Mouse (Mus musculus) liver, embryonic 15.5 days (tissue): ENCODE data around the gene Gripap1. TPM values are rescaled to one million over a fixed set of nuclear protein-coding genes. Genes with fewer than 3 reads are reported as not detected.
"Not testable (repeated sequence)": the region's sequence is repeated elsewhere in the genome, so short reads cannot be mapped to it uniquely, and the experiment has no call there.

ENCODE experiments used
- ATAC-seq: fragments of 200-750 bp; cut with Nextera tagmentation; 2 replicates; pipeline ENCODE4 v1.8.0; 2017; ENCODE audit warnings: moderate number of reproducible peaks, mild to moderate bottlenecking, moderate library complexity; ENCODE audit not compliant: insufficient read depth
- H3K27ac ChIP-seq: fragments of 300-500 bp; sonication (generic); replicated peaks from 2 replicates; pipeline ENCODE4 v1.5.1; 2015; ENCODE audit warnings: mild to moderate bottlenecking, inconsistent platforms
- H3K27me3 ChIP-seq: fragments of 300-500 bp; sonication (generic); 2 replicates; pipeline ENCODE4 v1.6.1; 2015; ENCODE audit warnings: mild to moderate bottlenecking, inconsistent platforms
- H3K36me3 ChIP-seq: fragments of 300-500 bp; sonication (generic); replicated peaks from 2 replicates; pipeline ENCODE4 v1.6.1; 2015; ENCODE audit warnings: moderate library complexity, mild to moderate bottlenecking, inconsistent platforms
- H3K4me1 ChIP-seq: fragments of 300-500 bp; sonication (generic); replicated peaks from 2 replicates; pipeline ENCODE4 v1.6.1; 2015; ENCODE audit warnings: inconsistent platforms
- H3K4me2 ChIP-seq: fragments of 300-500 bp; sonication (generic); 2 replicates; pipeline ENCODE4 v1.6.1; 2015; ENCODE audit warnings: moderate library complexity, mild to moderate bottlenecking, inconsistent platforms
- H3K4me3 ChIP-seq: fragments of 300-500 bp; sonication (generic); replicated peaks from 2 replicates; pipeline ENCODE4 v1.5.1; 2015; ENCODE audit warnings: mild to moderate bottlenecking, inconsistent platforms
- H3K9ac ChIP-seq: fragments of 300-500 bp; sonication (generic); 2 replicates; pipeline ENCODE4 v1.6.1; 2015; ENCODE audit warnings: moderate library complexity, mild to moderate bottlenecking, inconsistent platforms
- H3K9me3 ChIP-seq: fragments of 300-500 bp; sonication (generic); replicated peaks from 2 replicates; pipeline ENCODE4 v1.6.1; 2016; ENCODE audit warnings: inconsistent platforms
- WGBS: fragments of 180-500 bp; shearing (Covaris S2); methylation state at CpG from one replicate; pipeline ENCODE4 v1.1.7; 2015; ENCODE audit warnings: mixed read lengths; ENCODE audit not compliant: insufficient replicate concordance; 5-methylcytosine and 5-hydroxymethylcytosine counted together
- polyA plus RNA-seq: library from polyadenylated mRNA; unstranded; fragments of >200 nt; fragmentation: Nextera tagmentation; extraction: Ambion mirVana; gene quantifications from 2 replicates; pipeline ENCODE4 v1.2.1, GENCODE M21; 2015

Gripap1 gene
- polyA plus RNA-seq, 1 experiment from 2014 or later: 25.5 TPM

DNA sequence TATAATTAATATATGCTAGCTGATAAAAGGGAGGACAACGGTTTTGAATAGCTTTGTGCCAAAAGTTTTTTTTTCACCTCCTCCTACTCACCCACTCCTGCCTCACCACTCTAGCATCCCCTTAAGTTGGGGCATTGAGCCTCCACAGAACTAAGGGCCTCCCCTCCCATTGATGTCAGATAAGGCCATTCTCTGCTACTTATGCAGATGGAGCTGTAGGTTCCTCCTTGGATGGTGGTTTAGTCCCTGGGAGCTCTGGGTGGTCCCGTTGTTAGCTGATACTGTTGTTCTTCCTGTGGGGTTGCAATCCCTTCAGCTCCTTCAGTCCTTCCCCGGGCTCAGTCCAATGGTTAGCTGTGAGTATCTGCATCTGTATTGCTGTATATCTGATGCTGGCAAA is 10.3 kb upstream of the Gripap1 start:
- H3K4me1 ChIP-seq: peaks cover 32% of the 10 kb centered on the region
- H3K36me3 ChIP-seq: no peaks in the 10 kb centered on the region
- H3K9me3 ChIP-seq: no peaks in the 10 kb centered on the region
- peak overlapping the region; percentile 94 for H3K27ac ChIP-seq
- H3K9ac ChIP-seq: 0 out of 2 replicates have a peak overlapping the region, but pooled peaks have one; percentile 21
- no peaks in the 10 kb centered on the region for H3K27me3 ChIP-seq
- H3K4me2 ChIP-seq: peak overlapping the region; percentile 56
- H3K4me3 ChIP-seq: 0 out of 2 replicates have a peak overlapping the region, but pooled peaks have one; percentile 5
- ATAC-seq: peak; percentile 69
- WGBS: 11% methylated on average over 3 of the region's 3 CpGs

DNA sequence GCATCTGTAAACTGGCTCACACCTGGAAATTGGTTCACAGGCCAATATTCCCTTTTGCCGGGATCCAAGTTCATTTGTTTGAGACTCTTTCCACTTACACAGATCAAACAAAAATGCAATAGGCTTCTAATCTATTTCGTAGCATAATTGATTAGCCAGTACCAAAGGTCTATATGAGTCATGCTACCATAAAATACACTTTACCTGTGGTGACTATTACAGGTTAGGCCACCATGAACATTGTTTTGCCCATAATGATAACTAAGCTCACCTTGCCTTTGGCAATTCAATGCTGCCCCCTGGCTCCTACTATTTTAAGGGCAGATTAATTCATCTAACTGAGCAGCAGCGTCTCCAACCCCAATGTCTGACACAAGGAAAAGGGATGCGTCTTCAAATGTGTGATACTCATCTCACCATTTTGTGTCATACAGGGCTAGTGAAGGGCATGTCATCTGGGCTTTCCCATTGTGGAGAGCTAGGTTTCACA is 6.9 kb upstream of the Gripap1 start:
- Histone ChIP-seq H3K4me2 (no peak overlapping the region), H3K4me3 (no peak overlapping the region), H3K27ac (no peak overlapping the region), H3K9ac (no peak overlapping the region), H3K27me3 (no peaks in the 10 kb centered on the region), H3K4me1 (peaks cover 24% of the 10 kb centered on the region), H3K9me3 (no peaks in the 10 kb centered on the region), H3K36me3 (no peaks in the 10 kb centered on the region)
- no peak for ATAC-seq
- 59% methylated on average over 4 of the region's 4 CpGs for WGBS

DNA sequence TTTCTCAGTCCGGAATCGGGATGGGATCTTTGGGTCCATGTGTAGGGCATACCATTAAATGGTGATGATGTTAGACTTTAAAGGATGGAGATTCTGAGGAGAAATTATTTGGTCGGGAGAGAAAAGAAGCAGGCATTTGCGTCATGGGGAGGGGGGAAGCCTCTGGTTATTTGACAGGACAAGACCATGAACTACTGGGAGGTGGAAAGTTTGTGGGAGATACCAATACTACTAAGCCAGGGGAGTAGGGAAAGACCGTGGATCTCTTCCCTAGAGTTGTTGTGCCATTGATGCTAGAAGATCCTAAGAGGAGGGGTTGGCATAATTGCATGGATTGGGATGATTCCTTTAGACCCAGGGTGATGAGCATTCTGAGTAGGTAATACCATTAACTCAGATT is 744 bp downstream of the Gripap1 start:
- Histone ChIP-seq H3K9me3 (no peaks in the 10 kb centered on the region), H3K36me3 (peaks cover 12% of the 10 kb centered on the region), H3K4me2 (peak overlapping the region; percentile 64), H3K27me3 (no peaks in the 10 kb centered on the region), H3K9ac (peak overlapping the region; percentile 62), H3K27ac (peak overlapping the region; percentile 64), H3K4me3 (peak overlapping the region; percentile 66), H3K4me1 (peaks cover 11% of the 10 kb centered on the region; the same call in 1 of the 2 replicates)
- 21% methylated on average over 5 of the region's 5 CpGs for WGBS
- 0 out of 2 replicates have a peak, but pooled peaks have one; percentile 31 for ATAC-seq

DNA sequence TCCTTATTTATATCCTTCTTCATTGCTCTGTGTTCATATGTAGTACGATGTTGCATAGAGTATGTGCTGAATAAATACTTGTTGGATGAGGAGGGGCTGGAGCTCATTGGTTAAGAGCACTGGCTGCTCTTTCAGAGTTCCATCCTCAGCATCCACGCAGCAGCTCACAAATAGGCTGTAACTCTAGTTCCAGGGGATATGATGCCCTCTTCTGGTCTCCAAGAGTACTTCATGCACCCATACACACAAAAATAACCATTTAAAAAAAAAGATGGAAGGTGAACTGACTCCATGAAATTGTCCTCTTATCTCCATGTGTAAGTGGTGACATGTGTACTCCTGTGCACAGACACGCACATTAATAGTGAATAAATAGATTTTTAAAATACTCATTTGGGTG is 3.8 kb downstream of the Gripap1 start:
- peaks cover 16% of the 10 kb centered on the region; the same call in 1 of the 2 replicates for H3K4me1 ChIP-seq
- H3K27me3 ChIP-seq: no peaks in the 10 kb centered on the region
- no peak overlapping the region for H3K4me2 ChIP-seq
- no peak overlapping the region for H3K9ac ChIP-seq
- H3K9me3 ChIP-seq: no peaks in the 10 kb centered on the region
- no peak overlapping the region for H3K27ac ChIP-seq
- ATAC-seq: no peak
- H3K4me3 ChIP-seq: no peak overlapping the region
- peaks cover 19% of the 10 kb centered on the region for H3K36me3 ChIP-seq
- 42% methylated on average over 3 of the region's 3 CpGs for WGBS

DNA sequence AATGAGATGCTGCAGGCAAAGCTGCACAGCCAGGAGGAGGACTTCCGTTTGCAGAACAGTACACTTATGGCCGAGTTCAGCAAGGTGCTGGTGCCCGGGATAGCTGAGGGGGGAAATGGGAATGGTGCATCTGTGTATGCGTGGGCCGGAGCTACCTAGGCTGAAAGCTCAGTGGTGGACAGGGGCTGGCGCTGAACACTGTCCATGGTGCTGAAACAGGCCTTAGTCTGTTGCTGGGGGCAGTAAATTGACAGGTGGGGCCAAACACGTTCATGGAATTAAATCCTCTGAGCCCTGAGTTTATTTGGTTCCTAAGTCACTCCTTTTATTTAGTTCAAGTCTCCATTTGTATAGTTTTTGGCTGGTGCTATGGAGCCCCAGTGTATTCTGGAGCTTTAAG is 5.5 kb downstream of the Gripap1 start:
- Histone ChIP-seq H3K4me3 (no peak overlapping the region), H3K9me3 (no peaks in the 10 kb centered on the region), H3K27me3 (no peaks in the 10 kb centered on the region), H3K4me2 (no peak overlapping the region), H3K4me1 (peaks cover 16% of the 10 kb centered on the region; the same call in 1 of the 2 replicates), H3K9ac (no peak overlapping the region), H3K36me3 (peaks cover 29% of the 10 kb centered on the region), H3K27ac (no peak overlapping the region)
- WGBS: 42% methylated on average over 7 of the region's 7 CpGs
- ATAC-seq: no peak

DNA sequence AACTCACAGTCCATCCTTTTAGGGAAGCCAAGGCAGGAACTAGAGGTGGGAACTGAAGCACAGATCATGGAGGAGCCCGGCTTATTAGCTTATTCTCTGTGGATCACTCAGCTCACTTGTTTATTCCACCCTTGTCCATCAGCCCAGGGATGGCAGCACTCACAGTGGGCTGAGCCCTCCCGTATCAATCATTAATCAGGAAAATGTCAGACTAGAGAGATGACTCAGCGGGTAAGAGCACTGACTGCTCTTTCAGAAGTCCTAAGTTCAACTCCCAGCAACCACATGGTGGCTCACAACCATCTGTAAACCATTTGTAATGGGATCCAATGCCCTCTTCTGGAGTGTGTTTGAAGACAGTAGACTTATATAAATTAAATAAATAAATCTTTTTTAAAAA is 7.8 kb downstream of the Gripap1 start:
- peak; percentile 54; the same call in 1 of the 2 replicates for ATAC-seq
- WGBS: 61% methylated on average over 3 of the region's 3 CpGs
- H3K27me3 ChIP-seq: no peaks in the 10 kb centered on the region

DNA sequence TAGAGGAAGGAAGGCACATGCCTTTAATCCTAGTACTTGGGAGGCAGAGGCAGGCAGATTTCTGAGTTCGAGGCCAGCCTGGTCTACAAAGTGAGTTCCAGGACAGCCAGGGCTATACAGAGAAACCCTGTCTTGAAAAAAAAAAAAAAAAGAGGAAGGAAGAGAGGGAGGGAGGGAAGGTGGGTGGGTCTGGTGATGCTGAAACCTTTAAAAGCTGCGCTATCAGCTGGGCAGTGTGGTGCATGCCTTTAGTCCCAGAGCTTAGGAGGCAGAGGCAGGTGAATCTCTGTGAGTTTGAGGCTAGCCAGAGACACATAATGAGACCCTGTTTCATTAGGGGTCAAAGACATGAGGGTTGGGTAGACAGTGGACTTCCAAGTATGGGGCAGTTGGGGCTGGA is 12.6 kb downstream of the Gripap1 start:
- peaks cover 68% of the 10 kb centered on the region for H3K36me3 ChIP-seq
- not testable (repeated sequence) for H3K9me3 ChIP-seq, H3K4me1 ChIP-seq, H3K27ac ChIP-seq, H3K4me3 ChIP-seq, ATAC-seq, H3K9ac ChIP-seq, H3K4me2 ChIP-seq, H3K27me3 ChIP-seq
- WGBS: 49% methylated on average over 2 of the region's 2 CpGs

More for the DNA sequence above, 7.8 kb downstream of the Gripap1 start:
- no peak overlapping the region for H3K9ac ChIP-seq
- H3K4me3 ChIP-seq: no peak overlapping the region
- H3K4me2 ChIP-seq: no peak overlapping the region
- no peaks in the 10 kb centered on the region for H3K9me3 ChIP-seq
- 0 out of 2 replicates have a peak, but pooled peaks cover 5% of the 10 kb centered on the region for H3K4me1 ChIP-seq
- 0 out of 2 replicates have a peak overlapping the region, but pooled peaks have one; percentile 33 for H3K27ac ChIP-seq
- H3K36me3 ChIP-seq: peaks cover 48% of the 10 kb centered on the region

DNA sequence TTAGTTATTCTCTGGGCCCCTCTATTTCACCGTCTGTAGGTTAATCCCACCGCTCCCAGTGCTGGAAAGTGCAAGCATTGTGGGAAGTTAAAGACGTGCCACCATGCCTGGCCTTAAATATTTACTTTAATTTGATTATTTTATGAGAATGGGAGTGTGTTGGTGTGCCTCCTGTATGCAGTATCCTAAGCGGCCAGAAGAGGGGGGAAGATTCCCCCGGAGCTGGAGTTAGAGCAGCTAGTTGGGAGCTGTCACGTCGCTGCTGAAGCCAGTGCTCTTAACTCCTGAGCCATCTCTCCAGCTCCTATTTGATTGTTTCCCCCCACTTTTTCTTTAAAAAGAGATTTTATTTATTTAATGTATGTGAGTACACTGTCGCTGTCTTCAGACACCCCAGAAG is 25.5 kb downstream of the Gripap1 start:
- H3K4me1 ChIP-seq, H3K27ac ChIP-seq, ATAC-seq, H3K9me3 ChIP-seq, H3K4me3 ChIP-seq, H3K9ac ChIP-seq, H3K4me2 ChIP-seq, H3K27me3 ChIP-seq: not testable (repeated sequence)
- WGBS: 40% methylated on average over 8 of the region's 8 CpGs
- H3K36me3 ChIP-seq: peaks cover 83% of the 10 kb centered on the region

DNA sequence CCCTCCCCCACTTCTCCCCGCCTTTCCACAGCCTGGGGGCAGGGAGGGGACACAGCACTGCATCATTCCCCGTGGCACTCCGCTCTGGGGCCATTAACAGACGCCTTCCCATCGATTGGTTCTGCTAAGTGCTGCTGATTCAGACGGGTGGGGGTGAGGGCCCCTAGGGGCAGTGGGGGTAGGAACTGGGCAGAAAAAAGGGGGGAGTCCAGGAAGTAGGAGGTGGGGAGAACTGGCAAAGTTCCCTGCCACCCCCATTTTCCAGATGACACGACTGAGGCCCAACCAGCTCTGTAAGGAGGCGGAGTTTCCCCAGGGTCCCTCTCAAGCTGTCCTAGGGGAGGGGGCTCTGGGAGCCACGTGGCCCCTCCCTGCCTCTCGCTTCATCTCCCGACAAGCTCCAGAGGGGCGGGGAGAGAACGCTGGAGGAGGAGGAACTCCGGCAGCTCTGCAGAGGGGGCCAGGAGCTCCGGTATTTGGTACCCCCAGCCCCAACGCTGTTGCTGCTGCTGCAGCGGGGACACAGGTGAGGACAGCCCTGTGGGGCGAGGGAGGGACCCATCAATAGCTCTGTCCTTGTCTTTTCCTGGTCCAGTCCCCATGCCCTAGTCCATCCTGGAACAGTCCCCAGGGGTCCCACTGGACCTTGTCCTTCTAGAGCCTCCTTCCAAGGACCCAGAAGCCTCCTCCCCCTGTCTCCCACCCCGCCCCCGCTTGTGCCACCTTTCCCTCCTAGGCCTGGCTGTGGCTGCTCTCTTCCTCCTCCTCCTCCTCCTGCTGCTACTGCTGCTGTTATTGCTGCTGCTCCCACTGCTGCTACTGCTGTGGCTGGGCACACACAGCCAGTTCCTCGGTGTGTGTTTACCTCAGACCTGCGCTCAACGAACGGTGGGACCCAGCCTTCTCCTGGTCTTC is 32.6 kb downstream of the Gripap1 start, which contains the start of gene Kcnd1:
Gene Kcnd1, plus strand, starts transcription at position 425 of the 915 bp plus-strand sequence.
- no peak within 1 kb of the TSS for H3K9ac ChIP-seq
- H3K4me2 ChIP-seq: peak within 1 kb of the TSS; percentile 45
- H3K36me3 ChIP-seq: peaks cover 25% of the 10 kb centered on the region
- H3K27ac ChIP-seq: no peak within 1 kb of the TSS
- 0 out of 2 replicates have a peak within 1 kb of the TSS, but pooled peaks have one; percentile 2 for H3K4me3 ChIP-seq
- H3K9me3 ChIP-seq: no peaks in the 10 kb centered on the region
- no peaks in the 10 kb centered on the region for H3K27me3 ChIP-seq
- peak; percentile 22; the same call in 1 of the 2 replicates for ATAC-seq
- peaks cover 10% of the 10 kb centered on the region for H3K4me1 ChIP-seq
- 15% methylated on average over 24 of the region's 24 CpGs for WGBS

DNA sequence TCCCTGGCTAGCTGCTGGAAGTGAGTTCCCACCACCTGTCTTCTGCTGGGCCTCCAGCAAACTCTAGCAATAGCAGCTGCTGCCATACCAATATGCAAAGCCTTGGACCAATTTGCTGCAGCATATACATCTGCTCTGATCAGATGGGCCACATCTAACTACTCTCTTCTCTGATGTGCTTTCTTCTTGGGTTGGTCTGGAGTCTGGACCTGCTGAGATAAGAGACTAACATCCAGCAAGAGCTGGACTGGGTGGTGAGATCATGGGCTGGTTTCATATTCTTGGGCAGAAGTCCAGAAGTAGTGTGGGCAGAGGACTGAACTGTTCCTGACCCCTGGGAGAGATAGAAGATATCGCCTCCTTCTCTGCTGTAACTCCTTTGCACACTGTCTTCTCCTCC is 47.6 kb downstream of the Gripap1 start:
- 44% methylated on average over 1 of the region's 1 CpGs for WGBS
- Histone ChIP-seq H3K4me2 (peak overlapping the region; percentile 55), H3K4me3 (peak overlapping the region; percentile 22; the same call in 1 of the 2 replicates), H3K9me3 (no peaks in the 10 kb centered on the region), H3K27me3 (no peaks in the 10 kb centered on the region), H3K9ac (peak overlapping the region; percentile 39; the same call in 1 of the 2 replicates), H3K36me3 (no peaks in the 10 kb centered on the region), H3K27ac (peak overlapping the region; percentile 95), H3K4me1 (peaks cover 68% of the 10 kb centered on the region)
- peak; percentile 57 for ATAC-seq

DNA sequence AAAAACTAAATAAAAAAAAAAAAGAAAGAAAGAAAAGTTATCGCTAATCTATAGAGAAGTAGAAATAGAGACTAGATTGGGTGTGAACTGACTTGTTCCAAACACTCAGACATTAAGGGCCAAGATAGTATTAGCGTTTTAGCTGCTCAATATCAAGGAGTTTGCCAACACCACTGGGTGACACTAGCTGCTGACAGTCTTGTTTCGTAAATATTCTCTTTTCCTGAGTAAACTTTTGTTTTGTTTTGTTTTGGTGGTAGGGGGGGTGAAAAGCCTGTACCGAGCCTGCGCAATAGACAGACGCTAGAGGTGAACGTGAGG is 51.2 kb downstream of the Gripap1 start:
- Histone ChIP-seq H3K4me3 (peak overlapping the region; percentile 81), H3K36me3 (peaks cover 19% of the 10 kb centered on the region; the same call in 1 of the 2 replicates), H3K9me3 (no peaks in the 10 kb centered on the region), H3K27me3 (no peaks in the 10 kb centered on the region), H3K27ac (peak overlapping the region; percentile 84), H3K4me2 (peak overlapping the region; percentile 60), H3K9ac (no peak overlapping the region; the same call in 1 of the 2 replicates), H3K4me1 (peaks cover 70% of the 10 kb centered on the region)
- WGBS: 17% methylated on average over 7 of the region's 7 CpGs
- ATAC-seq: no peak
